Mouse (Mus musculus): ENCODE measurements around the gene Adarb1. TPM values are rescaled to one million over a fixed set of nuclear protein-coding genes. Genes with fewer than 3 reads are reported as not detected.
A peak's percentile ranks its signal among the peaks of the same experiment; 100 is the strongest.

The Adarb1 gene
- polyA plus RNA-seq, 1 experiment from 2014 or later = 3.0 TPM

DNA sequence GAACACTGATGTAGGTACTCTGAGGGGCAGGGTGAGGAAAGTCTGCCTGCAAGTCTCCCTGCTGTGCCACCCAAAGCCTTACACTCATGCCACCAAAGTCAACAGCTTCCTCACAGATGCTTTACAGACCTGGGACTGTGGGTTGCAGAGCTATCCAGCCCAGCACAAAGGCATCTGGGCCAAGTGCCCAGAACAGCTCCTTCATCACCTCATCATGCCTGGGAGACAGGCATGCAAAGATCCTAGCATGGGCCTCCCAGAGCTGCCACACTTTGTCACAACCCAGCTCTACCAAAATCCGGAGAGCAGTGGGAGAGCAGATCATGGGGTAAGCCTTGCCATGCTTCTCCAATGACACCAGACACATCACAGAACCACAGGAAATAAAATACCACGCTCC lies 57.6 kb downstream of the Adarb1 start:
- Histone ChIP-seq H3K36me3 (ENCODE audit: control insufficient read depth, insufficient read depth, low read length) (no peaks in the 10 kb centered on the region), H3K4me3 (ENCODE audit: low read length) (no peak overlapping the region), H3K27ac (ENCODE audit: low read length) (no peak overlapping the region), H3K4me1 (ENCODE audit: control insufficient read depth, insufficient read depth, low read length) (no peaks in the 10 kb centered on the region), H3K9me3 (ENCODE audit: control insufficient read depth, low read length) (no peaks in the 10 kb centered on the region), H3K27me3 (replicated peaks; ENCODE audit: control insufficient read depth, insufficient read depth, low read length) (no peaks in the 10 kb centered on the region), H3K4me2 (ENCODE audit: low read depth, low read length) (no peak overlapping the region), H3K9ac (ENCODE audit: low read depth, low read length) (no peak overlapping the region)
- ATAC-seq = no peak
- 72% methylated on average over 2 of the region's 2 CpGs for WGBS

DNA sequence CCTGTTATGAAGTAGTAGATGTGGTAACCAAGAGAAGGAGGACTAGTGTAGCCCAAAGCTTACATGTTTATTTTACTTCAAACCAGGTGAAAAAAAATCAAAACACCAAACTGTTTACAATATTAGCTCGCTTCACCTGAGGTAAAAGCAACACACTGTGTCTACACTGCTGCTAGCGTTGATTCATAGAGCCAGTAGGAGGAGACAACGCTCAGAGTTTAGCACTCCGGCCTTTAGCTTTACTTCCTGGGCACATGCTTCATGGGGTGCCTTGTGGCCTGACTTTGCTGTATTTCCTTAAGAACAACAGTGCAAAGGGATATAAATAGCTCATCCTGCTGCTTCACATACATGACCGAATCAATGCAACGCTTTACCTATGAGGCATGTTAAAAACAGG lies 60.1 kb downstream of the Adarb1 start:
- Histone ChIP-seq H3K27me3 (replicated peaks; ENCODE audit: control insufficient read depth, insufficient read depth, low read length) (no peaks in the 10 kb centered on the region), H3K4me2 (ENCODE audit: low read depth, low read length) (no peak overlapping the region), H3K27ac (ENCODE audit: low read length) (no peak overlapping the region), H3K9me3 (ENCODE audit: control insufficient read depth, low read length) (no peaks in the 10 kb centered on the region), H3K9ac (ENCODE audit: low read depth, low read length) (no peak overlapping the region), H3K4me1 (ENCODE audit: control insufficient read depth, insufficient read depth, low read length) (no peaks in the 10 kb centered on the region), H3K4me3 (ENCODE audit: low read length) (no peak overlapping the region), H3K36me3 (ENCODE audit: control insufficient read depth, insufficient read depth, low read length) (no peaks in the 10 kb centered on the region)
- WGBS = 77% methylated on average over 6 of the region's 6 CpGs
- no peak for ATAC-seq

DNA sequence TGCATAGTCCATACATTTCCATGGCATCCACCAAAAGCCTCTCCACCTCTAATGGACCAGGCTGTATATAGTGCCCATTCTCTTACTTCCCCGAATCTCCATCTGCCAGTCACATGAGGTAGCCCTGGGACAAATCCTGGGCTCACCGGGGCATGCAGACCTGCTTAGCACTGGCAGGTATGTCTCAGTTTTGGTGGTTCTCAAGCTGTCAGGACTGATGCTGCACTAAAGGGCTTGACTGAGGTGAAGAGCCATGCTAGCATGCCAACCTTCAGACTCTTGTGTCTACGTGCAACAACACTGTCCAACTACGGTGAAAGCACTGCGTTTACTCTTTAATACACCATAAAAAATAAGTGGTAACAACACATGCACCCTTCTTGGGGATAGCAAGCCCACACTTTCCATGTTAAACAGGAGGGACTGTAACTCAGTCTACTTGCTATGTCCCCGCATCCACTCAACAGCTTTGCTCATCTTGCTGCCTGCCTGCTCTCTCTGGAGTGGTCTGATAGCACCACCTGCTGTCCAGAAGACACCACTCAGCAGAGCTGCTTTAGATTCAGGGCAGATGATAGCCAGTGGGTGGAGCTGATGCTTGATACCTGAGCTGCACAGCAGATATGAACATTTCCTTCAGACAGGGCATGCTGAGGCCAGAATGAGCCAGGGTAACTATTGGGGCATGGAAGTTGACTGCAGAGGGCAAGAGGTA lies 64.9 kb downstream of the Adarb1 start:
- WGBS = 84% methylated on average over 6 of the region's 6 CpGs

DNA sequence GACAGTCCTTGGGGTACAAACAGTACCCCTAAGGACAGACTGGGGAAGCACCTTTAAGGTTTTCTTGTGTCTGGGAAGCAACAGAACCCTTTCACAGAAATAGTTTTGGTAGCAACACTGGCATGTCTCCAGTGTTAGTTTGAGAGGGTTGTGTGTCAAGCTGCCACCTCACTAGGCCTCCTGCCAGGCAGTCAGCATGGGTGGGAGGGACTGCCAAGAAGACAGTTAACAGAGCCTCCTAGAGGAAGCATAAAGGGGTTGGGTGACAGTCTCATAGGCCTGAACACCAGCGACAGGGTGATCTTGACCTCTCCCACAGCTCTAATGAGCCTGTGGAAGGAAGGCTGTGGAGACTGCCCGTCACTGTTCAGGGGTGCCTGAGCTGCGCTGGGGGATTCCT lies 75.2 kb downstream of the Adarb1 start:
- H3K4me1 ChIP-seq (ENCODE audit: control insufficient read depth, insufficient read depth, low read length) = peaks cover 2% of the 10 kb centered on the region
- H3K4me3 ChIP-seq (ENCODE audit: low read length) = no peak overlapping the region
- H3K27ac ChIP-seq (ENCODE audit: low read length) = no peak overlapping the region
- ATAC-seq = no peak
- WGBS = 58% methylated on average over 3 of the region's 3 CpGs
- no peaks in the 10 kb centered on the region for H3K27me3 ChIP-seq (replicated peaks; ENCODE audit: control insufficient read depth, insufficient read depth, low read length)
- H3K9me3 ChIP-seq (ENCODE audit: control insufficient read depth, low read length) = no peaks in the 10 kb centered on the region
- H3K9ac ChIP-seq (ENCODE audit: low read depth, low read length) = no peak overlapping the region
- no peak overlapping the region for H3K4me2 ChIP-seq (ENCODE audit: low read depth, low read length)
- H3K36me3 ChIP-seq (ENCODE audit: control insufficient read depth, insufficient read depth, low read length) = no peaks in the 10 kb centered on the region

More for the DNA sequence above, 64.9 kb downstream of the Adarb1 start:
- H3K4me1 ChIP-seq (ENCODE audit: control insufficient read depth, insufficient read depth, low read length) = no peaks in the 10 kb centered on the region
- H3K27me3 ChIP-seq (replicated peaks; ENCODE audit: control insufficient read depth, insufficient read depth, low read length) = no peaks in the 10 kb centered on the region
- no peak overlapping the region for H3K9ac ChIP-seq (ENCODE audit: low read depth, low read length)
- H3K9me3 ChIP-seq (ENCODE audit: control insufficient read depth, low read length) = no peaks in the 10 kb centered on the region
- no peak overlapping the region for H3K4me2 ChIP-seq (ENCODE audit: low read depth, low read length)
- no peak overlapping the region for H3K4me3 ChIP-seq (ENCODE audit: low read length)
- ATAC-seq = peak; percentile 71
- no peaks in the 10 kb centered on the region for H3K36me3 ChIP-seq (ENCODE audit: control insufficient read depth, insufficient read depth, low read length)
- no peak overlapping the region for H3K27ac ChIP-seq (ENCODE audit: low read length)

DNA sequence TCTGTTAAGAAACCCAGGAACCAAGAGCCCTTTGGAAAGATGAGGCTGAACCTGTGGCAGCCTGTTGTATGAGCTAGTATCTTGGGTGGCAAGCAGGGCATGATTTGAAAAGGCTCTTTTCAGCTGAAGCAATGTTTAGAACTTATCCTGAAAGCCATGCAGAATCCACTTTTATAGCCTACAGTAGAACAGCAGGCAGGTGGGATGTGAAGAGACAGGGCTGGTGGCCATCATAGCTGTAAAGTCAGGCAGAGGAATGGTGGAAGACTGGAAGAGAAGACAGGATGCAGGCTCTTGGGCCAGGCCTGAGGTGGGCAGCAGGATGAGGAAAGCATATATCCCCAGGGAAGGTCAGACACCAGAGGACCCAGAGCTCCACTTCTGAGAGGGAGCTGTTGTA lies 76.4 kb downstream of the Adarb1 start:
- Histone ChIP-seq H3K9me3 (ENCODE audit: control insufficient read depth, low read length) (no peaks in the 10 kb centered on the region), H3K36me3 (ENCODE audit: control insufficient read depth, insufficient read depth, low read length) (no peaks in the 10 kb centered on the region), H3K27ac (ENCODE audit: low read length) (no peak overlapping the region), H3K9ac (ENCODE audit: low read depth, low read length) (no peak overlapping the region), H3K27me3 (replicated peaks; ENCODE audit: control insufficient read depth, insufficient read depth, low read length) (no peaks in the 10 kb centered on the region), H3K4me3 (ENCODE audit: low read length) (no peak overlapping the region), H3K4me2 (ENCODE audit: low read depth, low read length) (no peak overlapping the region), H3K4me1 (ENCODE audit: control insufficient read depth, insufficient read depth, low read length) (peaks cover 6% of the 10 kb centered on the region)
- no peak for ATAC-seq

DNA sequence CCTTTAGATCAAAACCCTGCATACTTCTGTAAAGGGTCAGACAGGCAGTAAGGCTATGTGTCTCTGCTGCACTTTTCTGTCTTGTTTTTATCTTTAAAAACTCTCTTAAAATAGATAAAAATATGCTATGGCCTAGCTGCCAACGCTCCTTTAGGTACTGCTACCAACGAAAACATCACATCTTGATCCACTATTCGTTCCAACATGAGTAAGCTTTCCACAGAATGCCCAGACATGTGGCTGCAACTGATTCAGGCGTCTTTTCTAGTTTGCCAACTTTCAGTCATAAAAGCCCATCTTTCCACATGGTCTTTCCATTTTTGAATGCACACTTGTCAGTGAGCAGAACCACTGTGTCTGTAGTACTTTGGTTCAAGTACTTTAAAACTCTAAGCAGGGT lies 77.0 kb downstream of the Adarb1 start:
- H3K9ac ChIP-seq (ENCODE audit: low read depth, low read length) = no peak overlapping the region
- no peaks in the 10 kb centered on the region for H3K9me3 ChIP-seq (ENCODE audit: control insufficient read depth, low read length)
- peaks cover 6% of the 10 kb centered on the region for H3K4me1 ChIP-seq (ENCODE audit: control insufficient read depth, insufficient read depth, low read length)
- H3K27me3 ChIP-seq (replicated peaks; ENCODE audit: control insufficient read depth, insufficient read depth, low read length) = no peaks in the 10 kb centered on the region
- ATAC-seq = no peak
- H3K4me2 ChIP-seq (ENCODE audit: low read depth, low read length) = no peak overlapping the region
- H3K4me3 ChIP-seq (ENCODE audit: low read length) = no peak overlapping the region
- WGBS = 88% methylated on average over 4 of the region's 4 CpGs
- H3K27ac ChIP-seq (ENCODE audit: low read length) = no peak overlapping the region
- no peaks in the 10 kb centered on the region for H3K36me3 ChIP-seq (ENCODE audit: control insufficient read depth, insufficient read depth, low read length)

DNA sequence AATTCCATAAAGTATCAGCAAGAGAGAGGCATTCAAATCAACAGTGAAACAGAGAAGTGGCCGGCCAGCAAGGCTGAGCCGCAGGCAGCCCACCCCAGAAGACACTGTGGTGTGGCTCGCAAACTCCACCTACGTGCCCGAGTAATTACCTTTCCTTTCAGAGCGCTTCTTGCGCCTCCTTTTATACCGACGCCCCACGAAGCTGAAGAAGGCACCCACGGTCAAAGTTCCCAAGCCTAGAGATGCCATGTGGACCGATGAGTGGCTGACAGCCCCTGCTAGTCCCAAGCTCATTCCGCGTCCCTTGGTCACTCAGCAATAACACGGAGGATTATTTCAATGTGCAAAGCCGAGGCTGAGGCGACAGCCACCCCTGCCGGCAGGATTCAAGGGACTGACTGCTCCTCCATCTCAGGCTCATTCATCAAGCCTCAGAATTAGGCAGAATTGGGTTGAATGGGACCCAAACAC lies 78.2 kb downstream of the Adarb1 start:
- Histone ChIP-seq H3K27me3 (replicated peaks; ENCODE audit: control insufficient read depth, insufficient read depth, low read length) (no peaks in the 10 kb centered on the region), H3K9ac (ENCODE audit: low read depth, low read length) (0 out of 2 replicates have a peak overlapping the region, but pooled peaks have one; percentile 7), H3K9me3 (ENCODE audit: control insufficient read depth, low read length) (no peaks in the 10 kb centered on the region), H3K4me3 (ENCODE audit: low read length) (peak overlapping the region; percentile 24), H3K4me2 (ENCODE audit: low read depth, low read length) (peak overlapping the region; percentile 42), H3K27ac (ENCODE audit: low read length) (no peak overlapping the region), H3K36me3 (ENCODE audit: control insufficient read depth, insufficient read depth, low read length) (no peaks in the 10 kb centered on the region), H3K4me1 (ENCODE audit: control insufficient read depth, insufficient read depth, low read length) (peaks cover 10% of the 10 kb centered on the region)
- ATAC-seq = no peak
- WGBS = 24% methylated on average over 18 of the region's 18 CpGs

DNA sequence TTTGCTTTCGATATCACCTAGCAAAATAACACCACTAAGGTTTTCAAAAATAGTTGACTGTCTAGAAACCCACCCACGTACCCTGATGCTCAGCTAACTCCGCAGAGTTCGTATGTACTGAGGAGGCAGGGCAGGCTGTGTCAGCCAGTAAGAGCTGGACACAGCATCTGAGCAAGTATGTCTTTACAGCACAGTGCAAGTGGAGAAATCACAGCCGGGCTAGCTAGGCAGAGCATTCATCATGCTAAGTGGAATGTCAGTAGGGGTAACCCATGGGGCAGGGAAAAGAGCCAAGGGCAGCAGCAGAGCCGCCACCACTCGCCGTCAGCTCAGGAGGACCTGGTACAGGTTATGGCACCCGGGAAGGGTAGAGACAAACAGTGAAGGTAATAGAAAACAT lies 84.6 kb downstream of the Adarb1 start:
- H3K9ac ChIP-seq (ENCODE audit: low read depth, low read length) = no peak overlapping the region
- no peak overlapping the region for H3K4me2 ChIP-seq (ENCODE audit: low read depth, low read length)
- WGBS = 54% methylated on average over 9 of the region's 9 CpGs
- no peaks in the 10 kb centered on the region for H3K9me3 ChIP-seq (ENCODE audit: control insufficient read depth, low read length)
- no peak overlapping the region for H3K4me3 ChIP-seq (ENCODE audit: low read length)
- H3K27ac ChIP-seq (ENCODE audit: low read length) = no peak overlapping the region
- H3K36me3 ChIP-seq (ENCODE audit: control insufficient read depth, insufficient read depth, low read length) = no peaks in the 10 kb centered on the region
- peaks cover 10% of the 10 kb centered on the region for H3K4me1 ChIP-seq (ENCODE audit: control insufficient read depth, insufficient read depth, low read length)
- no peaks in the 10 kb centered on the region for H3K27me3 ChIP-seq (replicated peaks; ENCODE audit: control insufficient read depth, insufficient read depth, low read length)
- ATAC-seq = no peak

DNA sequence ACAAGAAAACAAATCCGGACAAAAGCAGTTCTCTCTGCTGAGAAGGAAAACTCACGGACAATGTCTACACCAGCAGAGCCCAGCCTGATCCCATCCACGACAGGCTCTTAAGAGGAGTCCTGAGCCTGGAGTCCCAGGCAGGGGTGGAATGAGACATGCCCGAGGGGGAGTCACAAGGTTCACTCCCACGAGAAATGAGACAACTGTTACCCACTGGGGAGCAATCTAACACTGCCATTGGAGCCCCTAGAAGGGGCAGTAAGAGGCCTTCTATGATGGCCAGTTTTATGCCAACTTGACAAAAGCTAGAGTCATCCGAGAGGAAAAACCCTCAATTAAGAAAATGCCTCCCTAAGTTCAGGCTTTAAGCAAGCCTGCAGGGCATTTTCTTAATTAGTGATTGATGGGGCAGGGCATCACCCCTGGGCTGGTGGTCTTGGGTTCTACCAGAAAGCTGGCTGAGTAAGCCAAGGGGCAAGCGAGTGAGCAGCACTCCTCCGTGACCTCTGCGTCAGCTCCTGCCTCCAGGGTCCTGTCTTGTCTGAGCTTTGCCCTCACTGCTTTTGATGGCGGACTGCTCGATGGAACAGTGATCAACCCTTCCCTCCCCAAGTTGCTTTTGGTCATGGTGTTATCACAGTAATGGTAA lies 88.5 kb downstream of the Adarb1 start:
- no peaks in the 10 kb centered on the region for H3K4me1 ChIP-seq (ENCODE audit: control insufficient read depth, insufficient read depth, low read length)
- WGBS = 73% methylated on average over 11 of the region's 11 CpGs
- H3K9ac ChIP-seq (ENCODE audit: low read depth, low read length) = no peak overlapping the region
- no peak for ATAC-seq
- H3K4me2 ChIP-seq (ENCODE audit: low read depth, low read length) = no peak overlapping the region
- H3K4me3 ChIP-seq (ENCODE audit: low read length) = no peak overlapping the region
- no peaks in the 10 kb centered on the region for H3K9me3 ChIP-seq (ENCODE audit: control insufficient read depth, low read length)
- no peaks in the 10 kb centered on the region for H3K36me3 ChIP-seq (ENCODE audit: control insufficient read depth, insufficient read depth, low read length)
- no peaks in the 10 kb centered on the region for H3K27me3 ChIP-seq (replicated peaks; ENCODE audit: control insufficient read depth, insufficient read depth, low read length)
- H3K27ac ChIP-seq (ENCODE audit: low read length) = no peak overlapping the region
